Mouse (Mus musculus) erythroblast, adult 5-6 weeks (primary cell): ENCODE data around the gene Map4k3. TPM values are rescaled to one million over a fixed set of nuclear protein-coding genes. Genes with fewer than 3 reads are reported as not detected.
"Not testable (repeated sequence)": the region's sequence is repeated elsewhere in the genome, so short reads cannot be mapped to it uniquely, and the experiment has no call there.

ENCODE experiments used
- ATAC-seq: replicated peaks from 2 replicates; pipeline ENCODE4 v1.8.0; 2016; ENCODE audit warnings: moderate number of reproducible peaks, mild to moderate bottlenecking, moderate TSS enrichment, inconsistent platforms; ENCODE audit not compliant: poor library complexity, low FRiP score, severe bottlenecking
- total RNA-seq, 2 experiments: library from RNA; stranded (forward) in 1 of 2; stranded (reverse) in 1 of 2; fragments of 150-400 nt in 1 of 2; fragments of 200-764, 138-1000 nt in 1 of 2; gene quantifications; 2 replicates each; pipeline versions ENCODE4 v1.2.3 to v1.2.4; 2015 to 2017; ENCODE audit warnings: low replicate concordance in 2 of 2

Map4k3 gene
- 0.38 and 1.3 TPM in 2 replicates for total RNA-seq (2015; ENCODE audit: low replicate concordance)
- 0.60 and 1.4 TPM in 2 replicates for total RNA-seq (2017; ENCODE audit: low replicate concordance)

GRCm38 (mm10) chr17:80728062-80728858 is at the start of gene Map4k3:
Map4k3 (minus strand) TSS chr17:80728485.
- ATAC-seq, result no peak

- ATAC-seq, result no peak
Measured at GRCm38 (mm10) chr17:80777581-80777980, 49.3 kb upstream of the Map4k3 start.

DNA sequence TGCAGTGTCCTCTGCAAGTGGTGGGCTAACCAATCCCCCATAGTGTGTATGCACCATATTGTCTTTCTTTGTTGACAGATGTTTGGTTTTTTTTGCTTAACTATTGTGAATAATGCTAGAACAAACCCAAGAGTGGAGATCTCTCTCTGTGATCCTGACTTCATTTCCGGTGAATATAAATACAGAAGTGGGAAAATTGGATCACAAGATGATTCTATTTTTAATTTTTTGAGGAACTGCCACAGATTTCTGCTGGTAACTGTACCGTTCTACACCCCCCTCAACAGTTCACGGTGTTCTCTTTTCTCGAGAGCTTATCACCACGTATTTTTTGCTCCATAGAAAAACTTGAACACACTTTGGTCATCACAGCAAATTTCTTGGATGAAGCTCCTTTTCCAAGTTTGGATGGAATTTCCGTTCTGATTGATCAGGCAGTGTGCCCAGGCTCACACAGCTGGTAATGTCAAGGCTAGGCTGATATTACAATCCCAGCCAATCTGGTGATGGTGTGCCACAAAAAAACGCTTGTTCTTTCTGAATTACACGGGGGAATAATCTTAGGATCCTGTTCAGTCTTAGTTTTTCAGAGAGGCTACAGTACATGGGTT is 47.0 kb upstream of the Map4k3 start:
- no peak for ATAC-seq

GRCm38 (mm10) chr17:80772545-80773453 is 44.5 kb upstream of the Map4k3 start:
- ATAC-seq, result no peak

- ATAC-seq, result no peak
Measured at GRCm38 (mm10) chr17:80770065-80770464, 41.8 kb upstream of the Map4k3 start.

GRCm38 (mm10) chr17:80765204-80765603 is 36.9 kb upstream of the Map4k3 start:
- ATAC-seq, result no peak

- ATAC-seq, result no peak
Measured at GRCm38 (mm10) chr17:80763065-80763681, 34.9 kb upstream of the Map4k3 start.

GRCm38 (mm10) chr17:80762391-80763040 is 34.2 kb upstream of the Map4k3 start:
- no peak for ATAC-seq

GRCm38 (mm10) chr17:80761191-80761590 is 32.9 kb upstream of the Map4k3 start:
- ATAC-seq, result not testable (repeated sequence)

- no peak for ATAC-seq
Measured at GRCm38 (mm10) chr17:80760344-80761145, 32.3 kb upstream of the Map4k3 start.

DNA sequence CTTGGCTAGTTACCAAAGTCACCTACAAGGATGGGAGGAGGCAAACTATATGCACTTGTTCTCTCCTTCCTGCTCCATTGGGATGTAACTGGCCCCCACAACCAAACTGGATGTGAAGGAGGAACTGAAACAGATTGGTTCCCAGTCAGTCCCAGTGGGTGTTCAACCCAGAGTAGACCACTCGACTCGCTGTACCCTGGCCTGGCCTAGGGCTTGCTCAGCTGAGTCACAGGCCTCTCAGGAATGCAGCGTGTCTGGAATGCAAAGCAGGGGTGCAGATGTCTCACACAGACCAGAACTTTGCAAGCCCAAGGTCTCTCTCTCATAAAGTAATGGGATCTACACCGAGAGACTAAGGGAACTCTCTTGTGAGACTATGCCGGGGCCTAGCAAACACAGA is 27.8 kb upstream of the Map4k3 start:
- ATAC-seq, result no peak

GRCm38 (mm10) chr17:80755076-80755871 is 27.0 kb upstream of the Map4k3 start:
- ATAC-seq, result no peak

GRCm38 (mm10) chr17:80754589-80754988 is 26.3 kb upstream of the Map4k3 start:
- no peak for ATAC-seq

- no peak for ATAC-seq
Measured at GRCm38 (mm10) chr17:80752466-80752865, 24.2 kb upstream of the Map4k3 start.

DNA sequence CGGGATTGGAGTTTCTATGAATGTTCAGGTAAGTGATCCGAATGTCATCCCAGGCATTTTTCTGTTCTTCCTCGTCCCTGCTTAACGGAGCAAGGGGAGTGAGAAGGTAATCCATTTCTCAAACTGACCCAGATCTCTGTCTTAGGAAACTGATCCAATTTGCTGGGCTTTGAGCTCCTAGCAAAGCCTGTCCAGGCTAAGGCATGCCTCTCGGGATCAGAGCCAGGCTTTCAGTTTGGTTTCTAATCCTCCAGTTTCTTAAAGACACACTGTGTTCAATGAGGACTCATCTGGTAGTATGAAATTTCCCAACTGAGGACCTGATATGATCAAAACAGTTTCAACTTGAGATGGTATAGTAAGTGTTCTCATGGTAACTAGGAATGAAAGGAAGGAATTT is 11.1 kb upstream of the Map4k3 start:
- ATAC-seq, result no peak

DNA sequence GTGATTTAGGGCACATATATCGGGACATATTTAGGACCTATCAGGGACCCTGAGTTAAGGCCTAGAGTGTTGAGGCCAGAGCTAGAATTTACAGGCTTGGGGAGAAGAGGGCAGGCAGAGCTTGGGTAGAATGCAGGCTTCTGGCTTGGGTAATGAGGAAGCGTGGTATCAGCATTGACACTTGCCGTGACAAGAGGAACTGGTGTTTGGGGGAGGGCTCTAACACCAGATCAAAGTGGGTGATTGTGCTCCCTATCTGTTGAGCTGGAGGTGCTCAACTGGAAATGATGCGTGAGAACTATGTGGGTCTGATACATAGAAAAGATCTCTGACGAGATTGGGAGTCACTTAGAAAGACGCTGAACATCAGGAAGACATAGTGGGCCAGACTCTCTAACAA is 6.4 kb upstream of the Map4k3 start:
- no peak for ATAC-seq

DNA sequence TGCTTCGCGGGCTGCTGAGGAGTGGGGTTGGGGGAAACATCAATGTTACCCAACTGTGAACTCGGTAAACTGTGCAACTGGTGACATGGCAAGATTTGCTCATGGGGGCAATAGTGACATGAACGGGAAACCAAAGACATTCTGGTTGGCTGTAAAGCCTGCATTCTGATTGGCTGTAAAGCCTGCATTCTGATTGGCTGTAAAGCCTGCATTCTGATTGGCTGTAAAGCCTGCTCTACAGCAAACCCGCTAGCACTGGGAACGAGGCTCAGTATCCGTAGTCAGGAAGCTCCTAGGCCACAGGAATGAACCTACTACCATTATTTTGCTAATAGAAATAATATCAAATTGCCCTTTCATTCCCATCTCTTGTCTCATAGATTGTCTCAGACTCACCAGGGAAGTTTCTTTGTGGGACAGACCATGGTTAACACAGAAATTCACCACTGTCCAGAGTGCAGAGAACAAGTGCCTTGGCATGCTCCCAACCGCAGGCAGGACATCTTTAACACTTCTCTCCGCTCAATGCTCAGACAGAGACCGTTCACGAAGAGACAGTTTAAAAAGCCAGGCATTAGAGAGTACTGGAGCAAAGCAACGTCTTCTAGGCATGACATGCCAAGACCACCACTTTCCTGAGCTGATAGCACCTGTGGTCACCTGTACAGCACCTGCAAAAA is 5.0 kb upstream of the Map4k3 start:
- no peak for ATAC-seq
